Mouse (Mus musculus) limb, embryonic 14.5 days (tissue): ENCODE measurements around the gene Spop. TPM values are rescaled to one million over a fixed set of nuclear protein-coding genes. Genes with fewer than 3 reads are reported as not detected.

ENCODE experiments used
- ATAC-seq: fragments of 200-750 bp; cut with Nextera tagmentation; 2 replicates; pipeline ENCODE4 v1.8.0; 2017; ENCODE audit warnings: low read depth, moderate number of reproducible peaks, moderate TSS enrichment; ENCODE audit not compliant: low FRiP score
- DNase-seq: peaks from one replicate; pipeline ENCODE4 v3.0.0-alpha.2; 2015; ENCODE audit warnings: low spot score
- H3K27ac ChIP-seq: fragments of 300-500 bp; sonication (generic); replicated peaks from 2 replicates; pipeline ENCODE4 v1.5.1; 2014; ENCODE audit warnings: low read depth, mild to moderate bottlenecking, low read length, moderate library complexity, mixed read lengths
- H3K27me3 ChIP-seq: fragments of 300-500 bp; sonication (generic); 2 replicates; pipeline ENCODE4 v1.6.1; 2014; ENCODE audit warnings: low read length, mixed read lengths; ENCODE audit not compliant: control insufficient read depth, insufficient read depth
- H3K36me3 ChIP-seq: fragments of 300-500 bp; sonication (generic); 2 replicates; pipeline ENCODE4 v1.6.1; 2014; ENCODE audit warnings: mild to moderate bottlenecking, low read length, moderate library complexity, mixed read lengths; ENCODE audit not compliant: control insufficient read depth, insufficient read depth
- H3K4me1 ChIP-seq: fragments of 300-500 bp; sonication (generic); 2 replicates; pipeline ENCODE4 v1.6.1; 2014; ENCODE audit warnings: antibody characterized with exemption, low read length, mixed read lengths; ENCODE audit not compliant: control insufficient read depth, insufficient read depth
- H3K4me2 ChIP-seq: fragments of 300-500 bp; sonication (generic); replicated peaks from 2 replicates; pipeline ENCODE4 v1.6.1; 2014; ENCODE audit warnings: low read depth, mild to moderate bottlenecking, low read length, moderate library complexity; ENCODE audit not compliant: severe bottlenecking
- H3K4me3 ChIP-seq: fragments of 300-500 bp; sonication (generic); replicated peaks from 2 replicates; pipeline ENCODE4 v1.5.1; 2014; ENCODE audit warnings: low read length
- H3K9ac ChIP-seq: fragments of 300-500 bp; sonication (generic); 2 replicates; pipeline ENCODE4 v1.6.1; 2014; ENCODE audit warnings: mild to moderate bottlenecking, low read depth, low read length, moderate library complexity; ENCODE audit not compliant: severe bottlenecking
- H3K9me3 ChIP-seq: fragments of 300-500 bp; sonication (generic); 2 replicates; pipeline ENCODE4 v1.6.1; 2016; ENCODE audit warnings: low read length; ENCODE audit not compliant: control insufficient read depth
- POLR2A ChIP-seq: fragments of 200-500 bp; IDR thresholded peaks from 2 replicates; pipeline ENCODE4 v1.8.0; 2012; ENCODE audit warnings: inconsistent platforms, mild to moderate bottlenecking, moderate library complexity, borderline replicate concordance; ENCODE audit not compliant: insufficient read depth, insufficient read length; ENCODE audit errors: extremely low read depth
- WGBS: fragments of 180-500 bp; shearing (Covaris S2); extraction: QIAGEN DNeasy Blood & Tissue Kit; methylation state at CpG from one replicate; pipeline ENCODE4 v1.1.7; 2014; 5-methylcytosine and 5-hydroxymethylcytosine counted together
- polyA plus RNA-seq, 2 experiments: library from polyadenylated mRNA; depleted of rRNA in 1 of 2; stranded (reverse) in 1 of 2; unstranded in 1 of 2; fragments of >200 nt; fragmentation: Nextera tagmentation in 1 of 2; extraction: Ambion mirVana in 1 of 2; gene quantifications; 2 replicates each; pipeline versions ENCODE4 v1.2.1 to v1.2.3; 2012 to 2014

The Spop gene
- polyA plus RNA-seq (2012; rRNA removed) (45.1 and 51.3 TPM in 2 replicates), polyA plus RNA-seq (2014; fragmentation: Nextera tagmentation; extraction: Ambion mirVana) (92.7 and 98.2 TPM in 2 replicates)

DNA sequence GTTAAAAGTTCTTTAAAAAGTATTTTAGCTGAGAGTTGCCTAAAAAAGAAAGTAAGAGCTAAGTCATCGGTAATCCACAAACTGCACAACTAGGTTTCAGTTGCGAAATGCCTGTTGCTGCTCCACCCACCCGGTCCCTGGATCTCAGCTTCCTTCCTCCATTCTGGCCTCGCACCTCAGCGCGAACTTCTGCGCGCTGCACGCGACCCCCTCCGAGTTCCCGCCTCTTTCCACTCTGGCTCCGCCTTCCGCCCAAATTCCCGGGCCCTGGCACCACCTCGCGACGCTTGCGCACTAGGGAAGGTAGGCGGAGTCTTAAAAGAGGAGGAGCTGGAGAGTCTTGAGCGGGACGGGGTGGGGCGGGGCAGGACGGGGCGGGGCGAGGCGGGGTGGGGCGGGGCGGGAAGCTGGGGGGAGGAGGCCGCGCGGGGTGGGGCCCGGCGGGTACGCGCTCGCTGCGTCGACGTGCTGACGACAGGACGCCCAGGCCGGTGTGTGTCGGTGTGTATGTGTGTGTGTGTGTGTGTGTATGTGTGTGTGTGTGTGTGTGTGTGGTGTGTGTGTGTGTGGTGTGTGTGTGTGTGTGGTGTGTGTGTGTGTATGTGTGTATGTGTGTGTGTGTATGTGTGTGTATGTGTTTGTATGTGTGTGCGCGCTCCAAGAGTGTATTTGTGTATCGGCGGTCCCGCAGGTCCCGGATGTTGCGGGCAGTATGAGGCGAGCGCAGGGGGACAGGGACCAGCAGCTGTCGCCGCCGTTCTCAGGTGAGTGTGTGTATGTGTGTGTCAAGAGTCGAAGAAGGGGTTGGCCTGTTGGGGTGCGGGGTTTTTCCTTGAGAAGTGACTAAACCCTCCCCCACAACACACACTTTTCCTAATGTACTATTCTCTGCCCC is at the start of gene Spop:
Spop (plus strand) TSS at position 440 of the 895 bp plus-strand sequence.
- no peaks in the 10 kb centered on the region for H3K27me3 ChIP-seq
- H3K4me2 ChIP-seq, result peak within 1 kb of the TSS; percentile 58
- H3K4me3 ChIP-seq, result peak within 1 kb of the TSS; percentile 59
- H3K36me3 ChIP-seq, result no peaks in the 10 kb centered on the region
- TF ChIP-seq POLR2A, result no peak
- H3K9me3 ChIP-seq, result no peaks in the 10 kb centered on the region
- H3K9ac ChIP-seq, result peak within 1 kb of the TSS; percentile 59
- 4% methylated on average over 51 of the region's 58 CpGs for WGBS
- peak within 1 kb of the TSS; percentile 93 for H3K27ac ChIP-seq
- peak; percentile 86 for ATAC-seq
- DNase-seq, result peak; percentile 91
- H3K4me1 ChIP-seq, result peaks cover 13% of the 10 kb centered on the region

DNA sequence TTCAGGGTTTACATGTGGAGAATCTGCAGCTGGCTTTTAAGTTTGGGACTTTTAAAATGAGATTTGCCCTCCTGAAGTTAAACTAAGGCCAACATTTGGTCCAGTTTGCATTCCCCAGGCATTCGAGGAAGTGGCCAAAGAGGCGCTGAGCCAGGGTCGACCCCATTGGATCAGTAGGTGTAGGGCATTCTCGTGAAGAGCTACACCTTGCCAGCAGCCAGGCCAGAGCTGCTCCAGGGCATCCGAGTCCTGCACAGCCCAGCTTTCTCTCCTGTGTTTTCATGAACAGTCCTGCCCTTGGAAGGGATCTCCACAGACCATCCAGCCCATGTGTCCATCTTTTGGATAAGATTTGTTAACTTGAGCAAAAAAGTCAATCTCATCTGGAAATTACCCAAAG is 49.5 kb upstream of the Spop start:
- no peak overlapping the region for H3K9ac ChIP-seq
- H3K36me3 ChIP-seq, result peaks cover 9% of the 10 kb centered on the region; the same call in 1 of the 2 replicates
- DNase-seq (no peak), ATAC-seq (no peak)
- 93% methylated on average over 5 of the region's 5 CpGs for WGBS
- no peak overlapping the region for H3K4me2 ChIP-seq
- no peak overlapping the region for H3K4me3 ChIP-seq
- H3K9me3 ChIP-seq, result no peaks in the 10 kb centered on the region
- no peak for TF ChIP-seq POLR2A
- no peaks in the 10 kb centered on the region for H3K27me3 ChIP-seq
- no peak overlapping the region for H3K27ac ChIP-seq
- H3K4me1 ChIP-seq, result peaks cover 14% of the 10 kb centered on the region; the same call in 1 of the 2 replicates

DNA sequence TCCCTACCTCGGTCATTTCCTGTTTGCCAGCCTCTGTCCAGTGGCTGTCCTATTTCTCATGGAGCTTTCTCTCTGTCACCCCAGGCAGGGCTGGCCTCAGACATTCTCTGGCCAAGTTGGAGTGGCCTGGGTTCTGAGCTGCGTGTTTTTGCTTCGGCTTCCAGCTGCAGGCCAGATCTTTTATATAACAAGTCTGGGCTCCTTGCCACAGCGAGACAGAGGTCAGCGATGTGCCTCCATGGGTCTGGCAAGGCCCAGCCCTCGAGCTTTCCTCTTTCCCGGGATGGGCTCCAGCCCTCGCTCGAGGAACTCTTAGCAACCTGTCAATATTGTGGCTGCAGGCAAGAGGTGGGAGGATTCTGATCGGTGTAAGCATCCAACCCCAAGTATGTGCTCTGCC is 48.3 kb upstream of the Spop start:
- H3K27ac ChIP-seq, result peak overlapping the region; percentile 14; the same call in 1 of the 2 replicates
- no peak for TF ChIP-seq POLR2A
- H3K4me3 ChIP-seq, result no peak overlapping the region
- DNase-seq (peak; percentile 37), ATAC-seq (no peak)
- peaks cover 14% of the 10 kb centered on the region; the same call in 1 of the 2 replicates for H3K4me1 ChIP-seq
- peaks cover 6% of the 10 kb centered on the region for H3K36me3 ChIP-seq
- H3K4me2 ChIP-seq, result no peak overlapping the region
- no peak overlapping the region for H3K9ac ChIP-seq
- H3K27me3 ChIP-seq, result no peaks in the 10 kb centered on the region
- no peaks in the 10 kb centered on the region for H3K9me3 ChIP-seq
- 67% methylated on average over 10 of the region's 10 CpGs for WGBS

DNA sequence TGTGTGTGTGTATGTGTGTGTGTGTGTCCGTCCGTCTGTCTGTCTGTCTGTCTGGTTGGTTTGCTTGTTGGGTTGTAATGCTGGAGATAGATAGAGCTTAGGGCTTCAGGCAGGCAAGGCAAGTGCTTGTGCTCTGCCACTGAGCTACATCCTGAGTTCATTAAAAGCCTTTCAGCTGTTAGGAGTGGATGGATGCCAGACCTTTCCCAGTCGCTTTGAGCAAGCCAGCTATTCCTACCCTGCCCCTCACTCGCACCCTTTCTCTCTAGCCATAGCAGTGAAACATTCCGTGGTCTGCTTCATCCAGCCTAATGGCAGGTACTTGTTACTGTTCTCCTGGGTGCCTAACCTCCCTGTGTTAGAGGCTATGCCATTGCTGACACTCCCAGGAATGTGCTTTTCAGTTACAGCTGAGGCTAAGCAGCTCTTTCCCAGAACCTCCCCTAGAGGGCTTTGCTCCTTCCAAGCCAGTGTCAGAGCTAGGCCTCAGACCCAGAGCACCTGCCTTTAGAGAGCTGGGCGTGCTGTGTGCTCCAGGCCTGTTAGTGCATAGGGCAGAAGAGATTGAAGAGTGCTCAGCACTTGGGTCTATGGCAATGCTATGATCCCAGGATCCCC is 47.5 kb upstream of the Spop start:
- no peaks in the 10 kb centered on the region for H3K27me3 ChIP-seq
- no peak overlapping the region for H3K4me2 ChIP-seq
- peaks cover 14% of the 10 kb centered on the region; the same call in 1 of the 2 replicates for H3K4me1 ChIP-seq
- peaks cover 6% of the 10 kb centered on the region for H3K36me3 ChIP-seq
- WGBS, result 62% methylated on average over 6 of the region's 6 CpGs
- H3K27ac ChIP-seq, result peak overlapping the region; percentile 14
- TF ChIP-seq POLR2A, result no peak
- no peak overlapping the region for H3K9ac ChIP-seq
- no peaks in the 10 kb centered on the region for H3K9me3 ChIP-seq
- no peak for ATAC-seq
- peak; percentile 78 for DNase-seq
- no peak overlapping the region for H3K4me3 ChIP-seq

DNA sequence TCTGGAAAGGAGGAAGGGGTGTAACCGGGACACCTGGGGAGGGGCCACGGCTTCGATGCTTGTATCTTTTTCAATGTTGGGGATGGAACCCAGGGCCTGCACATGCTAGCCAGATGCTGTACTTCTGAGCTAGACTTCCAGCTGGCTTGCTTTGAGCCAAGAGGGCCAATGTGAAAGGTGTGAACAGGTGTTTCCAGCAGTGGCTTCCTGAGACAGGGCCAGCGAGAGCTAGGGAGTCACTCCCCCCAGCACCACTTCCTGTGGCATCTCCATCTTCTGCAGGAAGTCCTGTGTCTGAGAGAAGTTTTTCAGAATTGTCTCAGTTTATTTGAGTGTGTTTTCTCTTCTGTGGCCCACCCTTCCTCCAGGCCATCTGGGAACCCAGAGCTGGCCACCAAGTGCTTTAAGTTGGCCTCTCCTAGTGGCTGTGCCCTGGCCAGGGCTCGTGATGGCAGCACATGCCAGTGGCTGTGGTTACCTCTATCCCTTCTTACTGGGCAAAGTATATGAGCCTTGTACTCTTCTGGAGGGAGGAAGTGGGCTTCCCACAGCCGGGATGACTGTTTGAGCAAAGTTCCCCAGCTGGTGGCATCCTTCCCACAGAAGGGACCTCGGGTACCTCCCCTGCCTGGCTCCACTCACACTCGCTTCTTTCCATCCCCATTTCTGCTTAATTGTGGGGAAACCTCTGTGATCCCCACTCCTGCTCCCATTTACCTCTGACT is 46.7 kb upstream of the Spop start:
- 73% methylated on average over 8 of the region's 8 CpGs for WGBS
- TF ChIP-seq POLR2A, result no peak
- no peaks in the 10 kb centered on the region for H3K27me3 ChIP-seq
- H3K4me2 ChIP-seq, result no peak overlapping the region
- H3K4me3 ChIP-seq, result no peak overlapping the region
- H3K9me3 ChIP-seq, result no peaks in the 10 kb centered on the region
- no peak overlapping the region for H3K9ac ChIP-seq
- peaks cover 14% of the 10 kb centered on the region; the same call in 1 of the 2 replicates for H3K4me1 ChIP-seq
- H3K27ac ChIP-seq, result 0 out of 2 replicates have a peak overlapping the region, but pooled peaks have one; percentile 19
- DNase-seq, result no peak
- peaks cover 12% of the 10 kb centered on the region for H3K36me3 ChIP-seq
- no peak for ATAC-seq
